Mouse (Mus musculus) MEL (cell line): ENCODE data around the gene Vmn1r22. TPM values are rescaled to one million over a fixed set of nuclear protein-coding genes. Genes with fewer than 3 reads are reported as not detected.
"Not testable (repeated sequence)": the region's sequence is repeated elsewhere in the genome, so short reads cannot be mapped to it uniquely, and the experiment has no call there.

Source experiments
- DNase-seq: peaks from one replicate; pipeline ENCODE4 v3.0.0; 2011; ENCODE audit warnings: low read depth, low spot score
- H3K27ac ChIP-seq: 2 replicates; pipeline ENCODE4 v1.5.1; 2012; ENCODE audit warnings: low read depth, mild to moderate bottlenecking, control low read depth, low read length, moderate library complexity; ENCODE audit not compliant: control insufficient read depth
- H3K27me3 ChIP-seq, 2 experiments: fragments of 150-350 bp in 1 of 2; sonication (generic) in 1 of 2; 2 replicates each; pipeline ENCODE4 v1.6.1; 2012; ENCODE audit warnings: low read length in 2 of 2, mild to moderate bottlenecking in 2 of 2, improper control_type of control experiment in 1 of 2, moderate library complexity in 1 of 2; ENCODE audit not compliant: insufficient read depth in 2 of 2, control insufficient read depth in 1 of 2
- H3K36me3 ChIP-seq, 2 experiments: 2 replicates each; pipeline ENCODE4 v1.6.1; 2012 to 2014; ENCODE audit warnings: low read length in 2 of 2, improper control_type of control experiment in 1 of 2, inconsistent platforms in 1 of 2, mild to moderate bottlenecking in 1 of 2; ENCODE audit not compliant: insufficient read depth in 2 of 2, control insufficient read depth in 1 of 2
- H3K4me1 ChIP-seq, 2 experiments: fragments of 150-350 bp in 1 of 2; sonication (generic) in 1 of 2; 2 replicates each; pipeline ENCODE4 v1.6.1; 2012; ENCODE audit warnings: low read length in 2 of 2, improper control_type of control experiment in 1 of 2, mild to moderate bottlenecking in 1 of 2; ENCODE audit not compliant: insufficient read depth in 2 of 2, control insufficient read depth in 1 of 2
- H3K4me3 ChIP-seq, 2 experiments: fragments of 150-350 bp in 1 of 2; sonication (generic) in 1 of 2; 2 replicates each; pipeline ENCODE4 v1.5.1; 2012; ENCODE audit warnings: low read depth in 2 of 2, low read length in 2 of 2, mild to moderate bottlenecking in 2 of 2, moderate library complexity in 2 of 2, control low read depth in 1 of 2, improper control_type of control experiment in 1 of 2; ENCODE audit not compliant: control insufficient read depth in 1 of 2, insufficient read depth in 1 of 2
- H3K79me2 ChIP-seq: 2 replicates; pipeline ENCODE4 v1.6.1; 2012; ENCODE audit warnings: mild to moderate bottlenecking, low read length, moderate library complexity; ENCODE audit not compliant: control insufficient read depth, poor library complexity, insufficient read depth
- H3K9ac ChIP-seq: 2 replicates; pipeline ENCODE4 v1.6.1; 2012; ENCODE audit warnings: low read depth, mild to moderate bottlenecking, control low read depth, low read length, moderate library complexity; ENCODE audit not compliant: control insufficient read depth, poor library complexity, severe bottlenecking
- H3K9me3 ChIP-seq: fragments of 150-350 bp; sonication (generic); replicated peaks from 2 replicates; pipeline ENCODE4 v1.6.1; 2012; ENCODE audit warnings: mild to moderate bottlenecking, low read length, improper control_type of control experiment, moderate library complexity; ENCODE audit not compliant: insufficient read depth
- CTCF ChIP-seq, 3 experiments: IDR thresholded peaks in 2 of 3; conservative IDR thresholded peaks in 1 of 3; 2 replicates each; pipeline ENCODE4 v1.5.1; 2011 to 2012; ENCODE audit warnings: low read length in 3 of 3, low read depth in 2 of 3, mild to moderate bottlenecking in 2 of 3, improper control_type of control experiment in 1 of 3, inconsistent platforms in 1 of 3, mixed read lengths in 1 of 3, moderate library complexity in 1 of 3; ENCODE audit not compliant: control insufficient read depth in 1 of 3, insufficient read depth in 1 of 3, poor library complexity in 1 of 3, severe bottlenecking in 1 of 3
- KAT2A ChIP-seq: conservative IDR thresholded peaks from 2 replicates; pipeline ENCODE4 v1.6.1; 2012; ENCODE audit warnings: low read depth, low read length, improper control_type of control experiment, inconsistent platforms
- MAFK ChIP-seq: IDR thresholded peaks from 2 replicates; pipeline ENCODE4 v1.6.1; 2011; ENCODE audit warnings: low read depth, mild to moderate bottlenecking, low read length, improper control_type of control experiment, borderline replicate concordance
- MEF2A ChIP-seq: IDR thresholded peaks from 2 replicates; pipeline ENCODE4 v1.6.1; 2014; ENCODE audit warnings: low read depth, mild to moderate bottlenecking, inconsistent platforms, low read length, improper control_type of control experiment; ENCODE audit not compliant: poor library complexity, insufficient replicate concordance, severe bottlenecking; ENCODE audit errors: extremely low read depth
- MXI1 ChIP-seq: IDR thresholded peaks from 2 replicates; pipeline ENCODE4 v1.6.1; 2011; ENCODE audit warnings: mild to moderate bottlenecking, low read depth, low read length, improper control_type of control experiment
- MYB ChIP-seq: IDR thresholded peaks from 2 replicates; pipeline ENCODE4 v1.6.1; 2011; ENCODE audit warnings: mild to moderate bottlenecking, low read depth, low read length, improper control_type of control experiment
- NELFE ChIP-seq: IDR thresholded peaks from 2 replicates; pipeline ENCODE4 v1.6.1; 2011; ENCODE audit warnings: low read depth, low read length, improper control_type of control experiment
- RAD21 ChIP-seq: IDR thresholded peaks from 2 replicates; pipeline ENCODE4 v1.6.1; 2011; ENCODE audit warnings: mild to moderate bottlenecking, low read depth, low read length, improper control_type of control experiment
- SMC3 ChIP-seq: IDR thresholded peaks from 2 replicates; pipeline ENCODE4 v1.6.1; 2011; ENCODE audit warnings: low read depth, low read length, improper control_type of control experiment
- TCF12 ChIP-seq: IDR thresholded peaks from 2 replicates; pipeline ENCODE4 v1.6.1; 2014; ENCODE audit warnings: low read depth, mild to moderate bottlenecking, inconsistent platforms, low read length, improper control_type of control experiment, moderate library complexity
- UBTF ChIP-seq: IDR thresholded peaks from 2 replicates; pipeline ENCODE4 v1.6.1; 2012; ENCODE audit warnings: low read depth, mild to moderate bottlenecking, inconsistent platforms, low read length, improper control_type of control experiment, moderate library complexity, borderline replicate concordance; ENCODE audit not compliant: insufficient read depth
- USF2 ChIP-seq, 2 experiments: IDR thresholded peaks; 2 replicates each; pipeline ENCODE4 v1.6.1; 2011 to 2012; ENCODE audit warnings: improper control_type of control experiment in 2 of 2, low read length in 2 of 2, borderline replicate concordance in 1 of 2, inconsistent platforms in 1 of 2, low read depth in 1 of 2, mild to moderate bottlenecking in 1 of 2; ENCODE audit not compliant: insufficient read depth in 1 of 2
- ZC3H11A ChIP-seq: IDR thresholded peaks from 2 replicates; pipeline ENCODE4 v1.6.1; 2012; ENCODE audit warnings: low read depth, mild to moderate bottlenecking, inconsistent platforms, low read length, improper control_type of control experiment
- ZNF384 ChIP-seq: IDR thresholded peaks from 2 replicates; pipeline ENCODE4 v1.6.1; 2012; ENCODE audit warnings: low read depth, mild to moderate bottlenecking, inconsistent platforms, low read length, improper control_type of control experiment
- polyA plus RNA-seq, 2 experiments: library from polyadenylated mRNA; stranded (reverse) in 1 of 2; unstranded in 1 of 2; fragments of >175 nt in 1 of 2; fragments of >200 nt in 1 of 2; gene quantifications; 2 replicates each; pipeline versions ENCODE4 v1.2.1 to v1.2.4; 2012; ENCODE audit warnings: low replicate concordance in 2 of 2, low read depth in 1 of 2; ENCODE audit not compliant: insufficient read length in 2 of 2, insufficient read depth in 1 of 2, missing spikeins in 1 of 2
- total RNA-seq: library from RNA; depleted of rRNA; stranded (reverse); fragments of 300-350 nt; gene quantifications from 2 replicates; pipeline ENCODE4 v1.2.3, GENCODE M21; 2012

Gene Vmn1r22
- total and polyA plus RNA-seq, 3 experiments = not detected

DNA sequence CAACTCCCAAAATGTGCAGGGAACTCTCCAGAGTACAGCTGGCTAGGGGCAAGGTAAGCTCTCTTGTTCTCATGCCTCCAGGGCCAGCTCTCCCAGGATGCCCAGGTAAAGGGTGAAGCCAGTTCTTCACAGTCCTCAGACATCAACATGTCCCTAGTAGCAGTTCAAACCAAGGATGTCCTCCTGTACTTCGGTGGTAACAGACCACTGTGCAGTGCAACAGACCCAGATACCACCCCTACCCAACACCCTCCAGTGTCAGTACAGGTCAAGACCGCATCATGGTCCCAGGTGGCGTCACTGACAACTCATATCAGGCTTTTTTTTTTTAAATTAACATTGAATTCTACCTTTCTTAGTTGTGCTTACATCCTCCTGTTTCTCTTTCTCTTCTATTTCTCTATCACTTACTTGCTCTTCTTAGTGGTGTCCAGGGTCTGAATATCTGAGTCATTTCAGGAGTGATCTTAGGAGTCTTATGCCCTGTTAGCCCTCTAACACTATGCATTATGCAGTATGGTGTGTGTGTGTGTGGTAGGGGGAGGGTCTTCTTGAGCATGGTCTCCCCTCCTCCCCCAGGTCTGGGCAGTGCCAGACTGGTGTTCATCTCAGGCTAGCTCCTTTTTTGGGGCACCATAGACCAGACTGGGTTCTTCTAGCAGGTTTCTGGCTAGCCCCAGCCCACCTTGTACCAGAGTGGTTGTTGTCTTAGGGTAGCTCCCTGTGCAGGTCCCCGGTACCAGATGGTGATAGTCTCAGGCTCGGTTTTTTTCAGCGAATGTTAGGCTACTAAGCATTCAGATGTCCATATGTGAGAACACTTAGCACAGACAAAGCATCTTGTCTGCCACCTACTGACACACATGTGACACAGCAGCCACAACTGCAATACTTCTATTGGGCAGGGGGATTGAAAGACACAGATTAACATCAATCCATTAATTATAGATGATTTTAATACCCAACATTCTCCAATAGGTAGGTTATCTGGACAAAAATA, 48.5 kb downstream of the Vmn1r22 start:
- DNase-seq = peak; percentile 71
- H3K9ac ChIP-seq = peak overlapping the region; percentile 50; the same call in 1 of the 2 replicates

GRCm38 (mm10) chr6:57851177-57851576, 56.7 kb downstream of the Vmn1r22 start:
- H3K27ac ChIP-seq, H3K9me3 ChIP-seq, H3K4me1 ChIP-seq, DNase-seq, H3K4me3 ChIP-seq, H3K79me2 ChIP-seq, H3K27me3 ChIP-seq, H3K36me3 ChIP-seq, H3K9ac ChIP-seq: not testable (repeated sequence)

More for the DNA sequence above, 48.5 kb downstream of the Vmn1r22 start:
- H3K4me3 ChIP-seq = peak overlapping the region in 1 of 2 experiments; percentile 22; a peak in 1 of 4 replicates
- H3K27ac ChIP-seq = no peak overlapping the region
- H3K79me2 ChIP-seq = no peaks in the 10 kb centered on the region
- no peaks in the 10 kb centered on the region for H3K4me1 ChIP-seq
- no peaks in the 10 kb centered on the region for H3K9me3 ChIP-seq
- TF ChIP-seq TCF12 (no peak), ZNF384 (peak; percentile 48; the same call in 1 of the 2 replicates), MXI1 (no peak), UBTF (no peak), MEF2A (no peak), MAFK (no peak), RAD21 (peak; percentile 96), USF2 (IDR thresholded peaks at IDR 0.05; ENCODE audit: borderline replicate concordance in 1 of 2, insufficient read depth in 1 of 2, low read depth in 1 of 2, low read length in 2 of 2) (no peak), MYB (no peak), SMC3 (peak; percentile 94), KAT2A (no peak), CTCF (IDR thresholded peaks at IDR 0.05 in 2 of 3, conservative IDR thresholded peaks at IDR 0.05 in 1 of 3; ENCODE audit: control insufficient read depth in 1 of 3, insufficient read depth in 1 of 3, low read depth in 2 of 3, low read length in 3 of 3, poor library complexity in 1 of 3, severe bottlenecking in 1 of 3) (peak; percentile 69 to 86 (median 72)), ZC3H11A (peak; percentile 91), NELFE (no peak)
- no peaks in the 10 kb centered on the region for H3K36me3 ChIP-seq
- H3K27me3 ChIP-seq = no peaks in the 10 kb centered on the region; a peak in 1 of 4 replicates
